Mouse (Mus musculus) thymus, adult 2 months (tissue): ENCODE data around the gene Gm37240. TPM values are rescaled to one million over a fixed set of nuclear protein-coding genes. Genes with fewer than 3 reads are reported as not detected.

ENCODE experiments used
- DNase-seq: peaks from one replicate; pipeline ENCODE4 v3.0.0; 2021
- H3K27ac ChIP-seq: fragments of 200-500 bp; 2 replicates; pipeline ENCODE4 v1.5.1; 2012; ENCODE audit warnings: low read length, control low read depth; ENCODE audit not compliant: control insufficient read depth, insufficient read depth
- H3K27me3 ChIP-seq: fragments of 200-500 bp; 2 replicates; pipeline ENCODE4 v1.6.1; 2012; ENCODE audit warnings: mild to moderate bottlenecking, low read length, moderate library complexity, mixed read lengths; ENCODE audit not compliant: control insufficient read depth, insufficient read depth
- H3K36me3 ChIP-seq: fragments of 200-500 bp; 2 replicates; pipeline ENCODE4 v1.6.1; 2012; ENCODE audit warnings: mild to moderate bottlenecking, low read length, moderate library complexity; ENCODE audit not compliant: control insufficient read depth, insufficient read depth
- H3K4me1 ChIP-seq: fragments of 200-500 bp; replicated peaks from 2 replicates; pipeline ENCODE4 v1.6.1; 2012; ENCODE audit warnings: low read length; ENCODE audit not compliant: control insufficient read depth, insufficient read depth
- H3K4me3 ChIP-seq: fragments of 200-500 bp; 2 replicates; pipeline ENCODE4 v1.5.1; 2012; ENCODE audit warnings: mild to moderate bottlenecking, low read length, control low read depth, moderate library complexity; ENCODE audit not compliant: control insufficient read depth, insufficient read depth
- CTCF ChIP-seq: fragments of 200-500 bp; IDR thresholded peaks from 2 replicates; pipeline ENCODE4 v1.5.1; 2012; ENCODE audit warnings: mild to moderate bottlenecking, control low read depth, low read length, moderate library complexity, borderline replicate concordance; ENCODE audit not compliant: control insufficient read depth, poor library complexity, insufficient read depth; ENCODE audit errors: extremely low read depth
- POLR2A ChIP-seq: fragments of 200-500 bp; IDR thresholded peaks from 2 replicates; pipeline ENCODE4 v1.6.1; 2012; ENCODE audit warnings: mild to moderate bottlenecking, low read length, control low read depth, moderate library complexity; ENCODE audit not compliant: control insufficient read depth, poor library complexity, insufficient read depth; ENCODE audit errors: extremely low read depth
- WGBS: fragments of 180-500 bp; shearing (Covaris S2); methylation state at CpG from one replicate; pipeline ENCODE4 v1.1.7; 2018; 5-methylcytosine and 5-hydroxymethylcytosine counted together
- polyA plus RNA-seq: library from polyadenylated mRNA; depleted of rRNA; stranded (reverse); fragments of >200 nt; gene quantifications from 2 replicates; pipeline ENCODE4 v1.2.3, GENCODE M21; 2012; rRNA removed

Gm37240 gene
- polyA plus RNA-seq, 1 experiment = 7.0 TPM

- Histone ChIP-seq H3K4me3 (no peak overlapping the region), H3K27ac (no peak overlapping the region), H3K4me1 (no peaks in the 10 kb centered on the region), H3K27me3 (no peaks in the 10 kb centered on the region), H3K36me3 (no peaks in the 10 kb centered on the region)
- 75% methylated on average over 3 of the region's 3 CpGs for WGBS
- TF ChIP-seq CTCF = no peak
- TF ChIP-seq POLR2A = no peak
- DNase-seq = no peak
Measured at GRCm38 (mm10) chr3:84450651-84451050, 1436.7 kb downstream of the Gm37240 start.

GRCm38 (mm10) chr3:84449015-84449414 is 1438.3 kb downstream of the Gm37240 start:
- Histone ChIP-seq H3K4me1 (no peaks in the 10 kb centered on the region), H3K36me3 (no peaks in the 10 kb centered on the region), H3K27me3 (no peaks in the 10 kb centered on the region), H3K27ac (no peak overlapping the region), H3K4me3 (no peak overlapping the region)
- no peak for DNase-seq
- 85% methylated on average over 9 of the region's 9 CpGs for WGBS
- TF ChIP-seq POLR2A = no peak
- no peak for TF ChIP-seq CTCF

GRCm38 (mm10) chr3:84447803-84448202 is 1439.5 kb downstream of the Gm37240 start:
- Histone ChIP-seq H3K4me1 (no peaks in the 10 kb centered on the region), H3K36me3 (no peaks in the 10 kb centered on the region), H3K27ac (no peak overlapping the region), H3K27me3 (no peaks in the 10 kb centered on the region), H3K4me3 (no peak overlapping the region)
- 94% methylated on average over 5 of the region's 5 CpGs for WGBS
- TF ChIP-seq POLR2A (no peak), CTCF (no peak)
- DNase-seq = no peak

Other genes with a start within 250 kb of the Gm37240 start
- gene Fam160a1, start 70.2 kb downstream of the Gm37240 start, polyA plus RNA-seq = 3.8 and 5.4 TPM in 2 replicates
- 0.37 and 0.96 TPM in 2 replicates for gene Glt28d2, start within 50 bp of the Gm37240 start, polyA plus RNA-seq
- 8.7 and 10.4 TPM in 2 replicates for gene Sh3d19, start 83.6 kb upstream of the Gm37240 start, polyA plus RNA-seq
- not detected in 2 replicates for gene Prss48, start 115.0 kb upstream of the Gm37240 start, polyA plus RNA-seq